ENCODE assay signal across 13 mouse cellular contexts in genomic region chr2:45485477-45485876, GRCm38 (mm10).
"Had no signal": no experiment of that assay in that cellular context is flagged by ENCODE, and none has a peak within 500 bp of the region (broad histone marks: within the 10 kb centered on the region; RNA-seq: fewer than 3 reads in every experiment).

No protein-coding gene starts in this region.

- H3K4me2 ChIP-seq: limb, embryonic 12.5 days; liver, embryonic 12.5 days; lung, embryonic 14.5 days; neural tube, embryonic 15.5 days; stomach, embryonic 15.5 days had no signal

- H3K27me3 ChIP-seq: limb, embryonic 12.5 days; liver, embryonic 12.5 days; neural tube, embryonic 15.5 days; stomach, embryonic 15.5 days had no signal

- DNase-seq: kidney, adult 18-20 months; lung, embryonic 14.5 days; lung, postnatal 10 days; lung, postnatal 4 days; midbrain, embryonic 14.5 days; right cerebral cortex, postnatal 4 days; thymus, postnatal 4 days had no signal

- H3K36me3 ChIP-seq: limb, embryonic 12.5 days; liver, embryonic 12.5 days; midbrain, embryonic 10.5 days; neural tube, embryonic 15.5 days; stomach, embryonic 15.5 days had no signal

- H3K4me3 ChIP-seq: limb, embryonic 12.5 days; liver, embryonic 12.5 days; midbrain, embryonic 10.5 days; myocyte; neural tube, embryonic 15.5 days; stomach, embryonic 15.5 days had no signal

- H3K27ac ChIP-seq: limb, embryonic 12.5 days; liver, embryonic 12.5 days; neural tube, embryonic 15.5 days; stomach, embryonic 15.5 days had no signal

- ATAC-seq: liver, embryonic 12.5 days had no signal

- H3K9ac ChIP-seq: limb, embryonic 12.5 days; liver, embryonic 12.5 days; lung, embryonic 14.5 days; neural tube, embryonic 15.5 days; stomach, embryonic 15.5 days had no signal

- H3K4me1 ChIP-seq: limb, embryonic 12.5 days; liver, embryonic 12.5 days; midbrain, embryonic 10.5 days; neural tube, embryonic 15.5 days; stomach, embryonic 15.5 days had no signal

- H3K9me3 ChIP-seq: limb, embryonic 12.5 days; liver, embryonic 12.5 days; midbrain, embryonic 10.5 days; neural tube, embryonic 15.5 days; stomach, embryonic 15.5 days had no signal
